Mouse (Mus musculus): ENCODE results near the gene Kif2a.

Kif2a gene

DNA sequence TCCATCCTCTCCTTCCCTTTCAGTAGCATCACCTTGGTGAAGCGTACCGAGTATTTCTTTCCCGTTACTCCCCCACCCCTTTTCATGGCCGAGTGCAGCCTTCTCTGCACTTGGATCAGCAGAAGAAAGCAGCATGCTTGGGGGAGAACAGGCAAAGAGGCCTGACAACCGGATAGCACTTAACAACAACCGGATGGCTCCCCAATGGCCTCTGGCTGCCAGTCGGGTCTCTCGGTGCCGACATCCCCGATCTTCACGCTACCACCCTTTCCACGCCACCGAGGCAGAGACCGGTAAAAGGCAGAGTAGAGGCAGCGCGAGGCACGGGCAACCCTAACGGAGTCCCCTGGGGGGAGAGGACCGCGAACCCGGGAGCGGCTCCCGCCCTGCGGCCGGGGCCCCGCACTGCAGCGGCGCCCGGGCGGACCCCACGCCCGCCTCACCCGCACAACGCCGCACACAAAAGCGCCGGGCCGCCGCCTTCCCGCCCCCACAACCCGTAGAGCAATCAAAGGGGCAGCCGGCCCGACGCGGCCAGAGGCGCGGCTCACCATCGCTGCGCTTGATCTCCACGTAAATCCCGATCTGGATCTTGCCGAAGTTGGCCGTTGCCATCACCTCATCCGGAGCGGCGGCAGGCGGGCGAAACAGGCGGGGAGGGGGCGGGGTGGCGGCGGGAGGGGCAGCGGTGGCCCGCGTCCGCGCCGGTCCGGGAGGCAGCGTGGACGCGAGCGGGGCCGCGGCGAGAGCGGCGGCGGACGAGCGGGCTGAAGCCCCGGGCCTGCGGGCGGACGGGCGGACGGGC is at the start of gene Kif2a:
Gene Kif2a, minus strand, starts transcription at position 666 of the 805 bp plus-strand sequence.
- DNase-seq (ENCODE audit: low spot score): peak; percentile 64

DNA sequence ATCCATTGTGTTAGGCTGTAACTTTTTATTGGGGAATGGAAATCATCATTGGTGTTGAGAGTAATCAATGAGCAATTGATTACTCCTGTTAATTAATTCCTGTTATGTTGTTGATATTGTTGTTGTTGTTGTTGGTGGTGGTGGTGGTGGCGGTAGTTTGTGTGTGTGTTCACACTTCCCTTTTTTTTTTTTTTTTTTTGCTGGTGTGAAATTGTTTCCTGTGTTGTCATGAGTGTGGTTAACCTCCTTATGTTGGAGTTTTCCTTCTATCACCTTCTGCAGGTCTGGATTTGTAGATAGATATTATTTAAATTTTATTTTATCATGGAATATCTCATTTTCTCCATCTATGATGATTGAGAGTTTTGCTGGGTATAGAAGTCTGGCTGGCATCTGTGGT is 47.1 kb upstream of the Kif2a start:
- no peak for DNase-seq (ENCODE audit: low spot score)

DNA sequence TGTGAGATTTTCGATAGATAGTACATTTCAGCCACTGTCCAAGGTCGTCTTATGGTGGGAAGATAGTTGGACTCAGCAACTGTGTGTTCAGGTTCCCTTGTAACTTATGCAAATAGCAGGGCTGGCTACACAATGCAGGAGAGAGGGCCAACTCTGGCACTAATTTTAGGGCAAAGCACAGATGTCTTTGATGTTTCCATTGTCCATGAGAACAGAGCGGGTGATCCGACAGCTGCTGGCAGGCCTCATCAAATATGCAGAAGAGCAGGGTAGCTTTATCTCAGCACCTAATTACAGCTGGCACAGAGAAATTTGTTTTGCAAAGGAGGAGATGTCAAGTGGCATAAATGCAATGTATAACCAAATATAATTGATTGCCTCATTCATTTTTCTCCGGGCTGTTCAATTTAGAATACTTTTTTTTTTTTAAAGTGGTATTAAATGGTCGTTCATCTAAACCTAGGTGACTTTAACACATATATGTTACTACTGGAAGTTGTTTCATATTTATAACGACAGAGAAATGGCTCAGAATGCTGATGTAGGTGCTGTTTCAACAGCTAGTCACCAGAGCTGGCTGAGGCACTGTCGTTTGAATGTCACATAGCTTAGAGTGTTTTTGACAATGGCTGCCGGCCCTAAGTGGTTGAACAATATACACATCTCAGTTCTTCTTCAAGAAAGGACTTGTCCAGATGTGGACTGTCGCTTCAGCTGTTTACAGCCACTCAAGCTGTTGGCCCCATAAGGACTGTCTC is 43.4 kb upstream of the Kif2a start:
- no peak for DNase-seq (ENCODE audit: low spot score)

DNA sequence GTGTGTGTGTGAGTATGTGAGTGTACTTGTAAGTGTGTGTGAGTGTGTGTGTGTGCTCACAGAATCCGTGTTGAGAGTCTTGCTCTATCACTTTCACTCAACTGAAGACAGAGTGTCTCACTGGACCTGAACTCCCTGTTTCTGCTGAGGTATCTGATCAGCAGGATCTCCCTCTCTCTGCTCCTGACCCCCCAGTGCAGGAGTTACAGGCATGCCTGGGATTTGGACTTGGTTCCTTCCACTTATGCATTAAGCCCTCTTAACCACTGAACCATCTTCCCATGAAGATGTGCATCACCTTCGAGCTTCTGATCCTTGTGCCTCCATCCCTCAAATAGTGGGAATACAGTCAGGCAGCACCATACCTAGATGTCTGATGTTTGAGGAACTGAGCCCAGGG is 42.3 kb upstream of the Kif2a start:
- no peak for DNase-seq (ENCODE audit: low spot score)

DNA sequence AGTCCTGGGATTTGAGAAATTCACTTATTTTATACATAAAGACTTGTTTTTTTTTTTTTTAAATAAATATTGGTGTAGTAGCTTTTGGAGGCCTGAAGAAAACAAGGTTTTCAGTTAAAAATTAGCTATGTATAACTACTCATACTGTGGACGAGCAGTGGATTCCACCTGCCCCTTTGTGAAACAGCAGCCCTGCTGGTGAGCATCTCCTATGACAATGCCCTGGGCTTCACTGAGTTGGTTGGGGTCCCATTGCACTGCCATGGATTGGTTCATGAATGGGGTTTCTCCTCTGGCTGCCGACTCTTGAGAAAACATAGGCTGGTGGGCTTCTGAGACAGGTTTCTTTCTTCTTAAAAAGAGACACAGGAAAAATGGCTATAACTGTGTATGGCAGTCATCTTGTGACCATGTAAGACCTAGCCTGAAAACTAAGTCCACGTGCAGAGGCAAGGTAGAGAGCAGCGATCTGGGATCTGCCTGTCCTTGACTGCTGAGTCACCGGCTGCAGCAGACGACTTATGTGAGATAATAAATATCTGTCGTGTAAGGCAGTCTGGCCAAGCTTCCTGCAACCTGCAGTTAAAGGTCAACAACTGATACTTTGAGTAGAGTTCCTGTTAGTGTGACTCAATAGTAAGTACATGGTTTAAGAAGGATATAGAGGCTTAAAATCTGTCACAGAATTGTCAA is 41.3 kb upstream of the Kif2a start:
- DNase-seq (ENCODE audit: low spot score): no peak

DNA sequence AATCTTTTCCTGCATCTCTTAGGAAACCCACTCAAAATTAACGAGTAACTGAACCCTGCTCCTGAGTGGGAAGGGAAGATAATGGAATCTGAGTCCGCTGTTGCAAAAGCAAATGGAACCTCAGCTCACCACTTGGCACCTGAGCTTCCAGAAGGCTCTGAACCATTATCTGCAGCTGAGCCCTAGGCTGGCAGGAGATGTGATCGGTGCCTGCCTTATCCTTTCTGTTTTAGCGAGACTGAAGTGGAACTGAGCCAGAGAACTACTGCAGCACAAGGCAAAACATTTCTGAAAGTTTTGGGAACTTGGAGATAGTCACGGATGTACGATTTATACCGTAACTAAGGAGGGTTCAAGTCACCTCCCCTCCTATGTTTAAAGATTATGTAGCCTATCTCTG is 38.2 kb upstream of the Kif2a start:
- no peak for DNase-seq (ENCODE audit: low spot score)

DNA sequence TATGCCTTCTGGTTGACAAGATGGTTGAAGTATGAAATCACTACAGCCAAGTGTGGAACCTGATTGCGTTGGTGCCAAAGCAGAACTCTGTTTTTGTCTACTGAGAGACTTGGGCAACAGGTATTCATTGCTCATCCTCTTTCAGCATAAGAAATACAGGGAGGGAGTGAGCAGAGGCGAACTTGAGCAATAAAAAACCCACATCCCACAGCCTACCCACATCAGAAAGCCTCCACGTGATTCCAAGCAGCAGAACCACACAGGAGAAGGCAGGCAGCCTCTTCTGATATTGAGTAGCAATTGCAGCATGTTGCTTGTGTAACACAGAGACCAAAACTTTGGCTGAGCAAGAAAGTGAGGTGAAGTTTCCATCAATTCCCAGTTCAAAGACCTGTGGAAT is 37.5 kb upstream of the Kif2a start:
- DNase-seq (ENCODE audit: low spot score): no peak

DNA sequence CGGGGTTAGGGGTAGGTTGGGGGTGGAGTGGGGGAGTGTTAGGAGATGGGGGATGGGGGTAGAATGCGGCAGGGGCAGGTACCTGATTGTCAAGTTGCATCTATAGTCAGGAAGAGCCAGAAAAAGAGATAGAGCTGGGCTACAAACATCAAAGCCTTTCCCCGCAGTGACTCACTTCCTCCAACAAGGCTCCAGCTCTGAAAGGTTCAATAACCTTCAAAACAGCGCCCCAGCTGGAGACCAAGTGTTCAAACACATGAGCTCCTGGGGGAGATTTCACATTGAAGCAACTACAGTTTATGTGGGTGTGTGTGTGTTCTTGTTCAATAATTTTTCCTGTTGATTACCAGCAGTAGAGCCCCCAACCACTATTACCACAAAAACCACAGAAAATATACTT is 34.4 kb upstream of the Kif2a start:
- no peak for DNase-seq (ENCODE audit: low spot score)

DNA sequence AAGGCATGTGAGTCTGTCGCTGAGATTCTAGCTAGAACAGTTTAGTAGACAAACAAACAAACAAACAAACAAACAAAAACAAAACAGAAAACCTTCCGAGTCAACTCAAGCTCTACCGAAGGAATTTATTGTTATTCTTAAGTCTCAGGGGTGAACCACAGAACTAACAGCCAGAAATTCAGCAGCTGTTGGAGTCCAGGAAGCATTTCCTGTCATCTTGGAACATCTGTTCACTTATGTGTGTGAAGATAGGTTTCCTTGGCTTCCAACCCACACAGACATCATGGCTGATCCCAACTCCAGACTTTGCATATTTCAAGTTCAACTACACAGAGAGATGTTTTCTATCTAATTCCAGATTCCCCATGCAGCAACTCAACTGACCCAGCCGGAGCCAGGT is 32.6 kb upstream of the Kif2a start:
- DNase-seq (ENCODE audit: low spot score): no peak

DNA sequence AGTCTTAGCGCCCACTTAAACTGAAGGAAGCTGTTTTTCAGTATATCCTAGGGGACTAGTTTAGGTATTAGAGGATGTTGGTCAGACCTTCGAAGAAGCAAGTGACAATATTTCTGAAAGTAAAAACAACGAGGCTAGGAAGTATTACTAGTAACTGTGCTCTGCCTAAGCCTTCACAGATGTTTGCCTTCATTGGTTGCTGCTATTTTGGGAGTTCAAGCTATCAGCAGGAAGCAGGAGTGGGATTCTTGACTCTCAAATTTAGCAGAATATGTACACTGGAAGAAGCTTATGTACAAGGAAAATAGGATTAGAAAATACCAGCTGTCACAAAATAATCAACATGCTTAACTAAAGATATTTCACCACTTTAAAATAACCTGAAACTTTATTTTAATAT is 29.4 kb upstream of the Kif2a start:
- DNase-seq (ENCODE audit: low spot score): no peak

DNA sequence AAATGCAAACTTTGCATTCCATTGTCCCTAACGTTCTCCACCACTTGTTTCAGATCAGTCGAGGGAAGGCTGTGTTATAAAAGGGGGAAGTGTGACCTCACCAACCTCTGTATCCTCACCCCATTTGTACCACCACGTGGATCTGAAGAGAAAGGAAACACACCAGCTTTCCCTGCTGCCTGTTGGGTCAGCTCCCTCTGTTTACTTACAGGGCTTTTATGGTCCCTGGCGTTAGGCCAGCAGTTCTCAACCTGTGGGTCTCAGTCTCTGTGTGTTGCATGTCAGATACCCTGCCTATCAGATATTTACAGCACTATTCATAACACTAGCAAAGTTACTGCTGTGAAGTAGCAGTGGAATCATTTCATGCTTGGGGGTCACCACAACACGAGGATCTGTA is 22.3 kb upstream of the Kif2a start:
- DNase-seq (ENCODE audit: low spot score): no peak

DNA sequence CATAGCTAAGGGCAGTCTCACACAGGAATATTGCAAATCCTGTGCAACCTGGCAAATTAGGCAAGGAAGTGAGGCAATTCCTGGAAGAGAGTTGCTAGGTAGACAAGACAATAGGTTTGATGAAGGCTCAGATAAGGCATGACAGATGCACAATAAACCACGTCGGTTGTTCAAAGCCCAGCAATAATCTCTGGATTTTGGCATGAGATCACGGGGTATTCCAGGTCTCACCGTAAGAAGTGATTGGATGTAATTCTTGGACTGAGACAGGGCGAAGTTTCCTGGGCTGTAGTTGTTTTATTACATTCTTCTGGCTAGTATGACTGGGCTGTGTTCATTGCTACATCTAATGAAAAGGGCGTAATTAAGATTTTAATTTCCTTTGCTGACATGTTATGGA is 20.6 kb upstream of the Kif2a start:
- no peak for DNase-seq (ENCODE audit: low spot score)

DNA sequence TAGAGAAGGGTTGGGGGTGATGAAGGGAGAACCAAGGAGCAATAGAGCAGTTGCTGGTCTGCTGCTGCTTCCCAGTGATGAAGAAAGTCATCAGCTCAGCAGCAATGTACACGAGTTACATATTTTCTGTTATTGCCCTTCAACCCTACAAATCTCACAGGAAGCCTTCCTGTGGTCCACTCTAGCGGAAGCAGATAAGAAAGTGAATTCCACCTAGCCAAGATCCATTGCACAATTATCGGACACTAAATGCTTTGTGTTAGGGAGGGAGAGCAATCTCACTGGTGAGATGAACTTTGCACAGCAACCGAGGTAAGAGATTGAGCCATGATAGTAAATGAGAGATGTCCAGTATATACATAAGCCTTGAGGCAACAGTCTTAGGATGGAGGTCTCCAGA is 17.6 kb upstream of the Kif2a start:
- DNase-seq (ENCODE audit: low spot score): no peak

DNA sequence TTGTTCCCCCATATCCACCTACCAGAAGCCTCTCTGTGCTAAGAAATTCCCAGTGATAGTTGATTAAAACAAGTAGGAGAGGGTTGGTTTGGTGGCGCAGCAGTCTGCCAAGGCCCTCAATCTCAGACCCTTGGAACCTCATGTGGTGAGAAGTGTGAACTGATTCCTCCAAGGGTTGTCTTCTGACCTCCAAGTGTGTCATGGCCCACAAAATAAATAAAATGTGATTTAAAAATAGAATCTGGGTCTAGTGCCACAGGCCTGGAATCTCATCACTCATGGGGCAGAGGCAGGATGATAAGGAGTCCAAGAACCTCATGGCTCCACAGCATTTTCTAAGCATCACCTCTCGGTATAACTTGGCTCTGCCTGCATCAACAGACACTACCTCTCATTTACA is 16.4 kb upstream of the Kif2a start:
- DNase-seq (ENCODE audit: low spot score): no peak

DNA sequence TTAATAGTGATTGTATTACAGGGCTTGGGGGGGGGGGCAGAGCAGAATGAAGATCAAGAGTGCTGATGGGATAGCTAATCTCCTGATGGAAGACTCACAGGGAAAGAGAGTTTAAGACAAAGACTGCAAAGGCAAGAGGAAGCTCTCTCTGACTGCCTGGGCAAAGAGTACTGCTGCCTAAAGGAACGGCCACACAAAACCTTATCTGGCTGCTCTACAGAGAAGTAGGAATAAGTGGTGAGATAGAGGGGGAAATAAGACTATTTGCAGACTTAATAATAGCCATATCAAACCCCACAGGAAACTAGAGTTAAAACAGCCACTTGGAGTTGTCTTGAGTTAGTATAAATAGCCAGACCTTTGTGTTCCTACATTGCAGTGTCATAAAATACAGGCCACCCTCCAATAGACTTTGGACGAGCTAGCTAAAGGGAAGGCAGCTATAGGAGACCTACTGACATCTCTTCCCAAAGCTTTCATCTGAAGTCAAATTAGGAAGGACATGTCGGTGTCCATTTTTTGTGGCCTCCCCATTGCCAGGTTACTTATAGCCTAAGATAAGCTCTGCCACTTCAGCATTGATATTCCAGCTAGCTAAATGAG is 13.7 kb upstream of the Kif2a start:
- DNase-seq (ENCODE audit: low spot score): no peak

DNA sequence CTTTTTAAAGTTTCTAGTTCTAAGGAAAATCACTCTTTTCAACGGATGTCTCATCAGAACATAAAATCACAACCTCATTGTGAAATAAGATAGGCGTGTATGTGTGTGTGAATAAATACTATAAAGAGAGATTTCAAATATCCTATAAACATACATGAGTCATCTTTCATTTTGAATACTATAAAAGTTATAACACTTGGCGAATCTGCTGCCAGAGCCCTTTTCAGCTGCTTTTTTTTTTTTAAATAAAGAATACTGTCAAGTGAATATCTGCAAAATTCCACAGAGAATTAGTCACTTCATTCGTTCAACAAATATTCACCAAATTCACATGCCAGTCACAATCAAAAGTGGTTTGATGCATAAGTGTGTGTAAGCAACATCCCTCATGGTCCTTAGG is 13.2 kb upstream of the Kif2a start:
- no peak for DNase-seq (ENCODE audit: low spot score)

DNA sequence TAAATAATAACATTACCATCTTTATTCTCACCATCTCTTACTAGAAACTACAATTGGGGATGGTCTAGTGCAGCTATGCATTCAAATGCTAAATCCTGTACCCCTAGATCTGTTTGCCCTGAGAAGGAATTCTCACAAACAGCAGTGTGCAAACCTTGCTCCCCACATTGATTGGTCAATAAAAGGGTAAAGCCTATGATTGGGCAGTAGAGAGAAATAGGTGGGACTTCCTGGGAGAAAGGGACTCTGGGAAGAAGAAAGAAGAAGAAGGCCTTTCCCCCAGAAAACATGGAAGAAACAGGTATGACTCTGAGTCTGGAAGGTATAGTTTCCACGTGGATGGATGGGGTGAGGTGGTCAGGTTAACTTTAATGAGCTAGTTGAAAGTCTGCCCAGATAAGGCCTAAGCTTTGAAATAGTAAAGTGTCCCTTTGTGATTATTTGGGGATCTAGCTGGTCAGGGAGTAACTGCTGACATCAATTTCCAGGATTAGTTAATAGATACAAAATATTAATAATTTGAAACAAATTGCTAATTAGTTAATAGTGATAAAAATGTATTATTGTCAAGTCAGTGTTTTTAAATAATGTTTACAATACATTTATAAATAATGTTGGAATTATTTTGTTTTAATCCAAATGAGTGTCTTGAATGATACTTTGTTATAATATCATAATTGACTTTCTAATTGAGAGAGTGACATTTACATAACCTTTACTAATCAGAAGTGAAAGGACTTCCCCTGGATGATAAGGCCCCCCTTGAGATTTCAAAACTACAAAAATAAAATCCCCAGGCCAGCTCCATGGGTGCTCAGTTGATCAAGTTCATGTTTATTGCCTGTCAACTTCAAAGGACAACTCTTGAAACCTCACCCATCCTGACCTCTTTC is 12.3 kb upstream of the Kif2a start:
- DNase-seq (ENCODE audit: low spot score): no peak

DNA sequence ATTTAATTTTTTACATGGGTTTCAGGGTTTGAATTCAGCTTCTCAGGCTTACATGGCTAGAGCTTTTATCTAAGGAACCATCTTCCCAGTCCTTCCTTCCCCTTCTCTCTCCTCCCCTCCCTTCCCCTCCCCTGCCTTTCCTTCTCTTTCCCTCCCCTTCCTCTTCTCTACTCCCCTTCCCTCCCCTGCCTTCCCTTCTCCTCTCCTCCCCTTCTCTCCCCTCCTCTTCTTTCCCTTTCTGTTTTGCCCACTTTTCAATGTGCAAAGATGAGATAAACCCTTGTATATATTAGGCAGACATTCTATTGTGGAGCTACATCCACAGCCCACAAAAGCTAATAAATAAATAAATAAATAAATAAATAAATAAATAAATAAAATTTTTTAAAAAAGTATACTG is 9.3 kb upstream of the Kif2a start:
- no peak for DNase-seq (ENCODE audit: low spot score)

DNA sequence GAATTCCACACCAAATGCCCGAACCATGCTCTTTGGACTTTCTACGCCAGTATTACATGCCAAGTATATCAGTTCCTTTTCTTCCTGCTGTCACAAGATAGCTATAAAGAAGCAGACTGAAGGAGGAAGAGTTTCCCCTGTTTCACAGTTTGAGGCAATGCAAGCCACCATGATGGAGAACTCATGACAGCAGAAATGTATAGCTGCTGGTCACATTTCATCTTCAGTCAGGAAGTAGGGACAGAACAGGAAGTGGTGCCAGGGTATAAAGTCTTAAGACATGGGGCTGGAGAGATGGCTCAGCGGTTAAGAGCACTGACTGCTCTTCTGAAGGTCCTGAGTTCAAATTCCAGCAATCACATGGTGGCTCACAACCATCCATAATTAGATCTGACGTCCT is 5.3 kb upstream of the Kif2a start:
- no peak for DNase-seq (ENCODE audit: low spot score)

DNA sequence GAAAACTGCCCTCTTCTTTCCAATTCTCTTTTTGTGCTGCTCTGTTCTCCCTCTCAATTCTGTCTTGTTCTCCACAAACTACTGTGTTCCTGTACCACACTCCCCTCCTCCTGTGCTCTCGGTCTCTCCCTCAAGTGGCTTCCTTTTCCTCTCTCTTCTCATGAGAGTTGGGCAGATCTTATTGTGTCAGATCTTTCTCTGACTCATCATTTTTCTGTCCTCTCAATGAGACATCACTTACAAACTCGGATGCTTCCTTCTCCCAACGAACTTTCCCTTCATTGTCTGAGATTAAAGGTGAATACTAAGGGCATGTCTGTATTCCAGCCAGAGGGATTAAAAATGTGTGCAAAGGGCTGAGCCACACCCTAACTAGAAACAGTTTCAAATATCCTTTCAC is 3.7 kb upstream of the Kif2a start:
- DNase-seq (ENCODE audit: low spot score): no peak

DNA sequence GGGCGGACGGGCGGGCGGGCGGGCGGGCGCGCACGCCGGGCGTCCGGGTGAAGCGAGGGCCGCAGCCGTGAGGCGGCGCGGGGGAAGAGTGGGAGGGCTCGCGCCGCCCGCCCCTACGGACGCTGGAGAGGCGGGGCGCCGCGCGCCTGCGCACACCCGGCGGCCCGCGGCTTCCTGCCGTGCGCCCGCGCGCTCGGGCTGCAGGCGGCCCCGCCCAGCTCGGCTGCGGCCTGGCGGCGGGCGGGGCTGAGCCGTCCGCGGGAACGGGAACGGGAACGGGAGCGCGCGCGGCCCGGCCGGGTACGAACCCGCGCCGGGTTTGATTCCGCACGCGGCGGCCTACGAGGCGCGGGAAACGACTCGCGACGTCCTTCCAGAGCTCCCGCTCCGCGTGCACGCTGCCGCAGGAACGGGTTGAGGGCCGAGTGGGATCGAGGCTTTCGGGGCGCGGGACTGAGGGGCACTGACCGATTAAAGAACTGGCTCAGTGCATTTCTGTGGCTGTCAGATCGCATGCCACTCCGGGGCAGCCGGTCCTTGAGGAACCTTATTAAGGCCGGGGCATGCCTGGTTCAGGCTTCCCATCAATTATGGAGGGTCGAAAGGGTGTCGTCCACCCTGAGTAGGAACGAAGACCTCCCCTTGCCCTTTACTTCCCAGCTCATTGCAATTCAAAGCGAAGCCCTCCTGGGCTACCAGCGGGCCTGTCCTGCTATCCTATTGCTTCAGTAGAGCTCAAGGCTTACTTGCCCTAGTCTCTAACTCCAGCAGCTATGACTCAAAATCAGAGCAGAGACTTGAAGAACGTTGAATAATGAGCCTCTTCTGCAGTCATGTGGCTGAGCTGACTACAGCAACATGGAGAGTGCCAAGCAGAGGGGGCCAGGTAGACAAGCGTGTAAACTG is 593 bp upstream of the Kif2a start:
- DNase-seq (ENCODE audit: low spot score): peak; percentile 82

All from testis, postnatal 14 days (tissue).